Mouse (Mus musculus) hindbrain, embryonic 13.5 days (tissue): ENCODE results near the gene Limch1. TPM values are rescaled to one million over a fixed set of nuclear protein-coding genes. Genes with fewer than 3 reads are reported as not detected.
A peak's percentile ranks its signal among the peaks of the same experiment; 100 is the strongest.

Source experiments
- ATAC-seq: fragments of 200-750 bp; cut with Nextera tagmentation; 2 replicates; pipeline ENCODE4 v1.8.0; 2017; ENCODE audit warnings: moderate TSS enrichment; ENCODE audit not compliant: low FRiP score
- H3K27ac ChIP-seq: fragments of 300-500 bp; sonication (generic); 2 replicates; pipeline ENCODE4 v1.5.1; 2015; ENCODE audit warnings: inconsistent platforms, mild to moderate bottlenecking, moderate library complexity
- H3K27me3 ChIP-seq: fragments of 300-500 bp; sonication (generic); 2 replicates; pipeline ENCODE4 v1.6.1; 2015; ENCODE audit warnings: mild to moderate bottlenecking, inconsistent platforms
- H3K36me3 ChIP-seq: fragments of 300-500 bp; sonication (generic); 2 replicates; pipeline ENCODE4 v1.6.1; 2015; ENCODE audit warnings: mild to moderate bottlenecking, inconsistent platforms
- H3K4me1 ChIP-seq: fragments of 300-500 bp; sonication (generic); replicated peaks from 2 replicates; pipeline ENCODE4 v1.6.1; 2015; ENCODE audit warnings: inconsistent platforms
- H3K4me2 ChIP-seq: fragments of 300-500 bp; sonication (generic); 2 replicates; pipeline ENCODE4 v1.6.1; 2015; ENCODE audit warnings: inconsistent platforms, mild to moderate bottlenecking, moderate library complexity
- H3K4me3 ChIP-seq: fragments of 300-500 bp; sonication (generic); 2 replicates; pipeline ENCODE4 v1.5.1; 2015; ENCODE audit warnings: mild to moderate bottlenecking, inconsistent platforms
- H3K9ac ChIP-seq: fragments of 300-500 bp; sonication (generic); 2 replicates; pipeline ENCODE4 v1.6.1; 2015; ENCODE audit warnings: mild to moderate bottlenecking, inconsistent platforms
- H3K9me3 ChIP-seq: fragments of 300-500 bp; sonication (generic); 2 replicates; pipeline ENCODE4 v1.6.1; 2016; ENCODE audit warnings: inconsistent platforms
- WGBS: fragments of 180-500 bp; shearing (Covaris S2); methylation state at CpG from one replicate; pipeline ENCODE4 v1.1.7; 2015; 5-methylcytosine and 5-hydroxymethylcytosine counted together
- polyA plus RNA-seq: library from polyadenylated mRNA; unstranded; fragments of >200 nt; fragmentation: Nextera tagmentation; extraction: Ambion mirVana; gene quantifications from 2 replicates; pipeline ENCODE4 v1.2.1, GENCODE M21; 2015

Gene Limch1
- polyA plus RNA-seq, 1 experiment from 2014 or later = 49.0 TPM

DNA sequence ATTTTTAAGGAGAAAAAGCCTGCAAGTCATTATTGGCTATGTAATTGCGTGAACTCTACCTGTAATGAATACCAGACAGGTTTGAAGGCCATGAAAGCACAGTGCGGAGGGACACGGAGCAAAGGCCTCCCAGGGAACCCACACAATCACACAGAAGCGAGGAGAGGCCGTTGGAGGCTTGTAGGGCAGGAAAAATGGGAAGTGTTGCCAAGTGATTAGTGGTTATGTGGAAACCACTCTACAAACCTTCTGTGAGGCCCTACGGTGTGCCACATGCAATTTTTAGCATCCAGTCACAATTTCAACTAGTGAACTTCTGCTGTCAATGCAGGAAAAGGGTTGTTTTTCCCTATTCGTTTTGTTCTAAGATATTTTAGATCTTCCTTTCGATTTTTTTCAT is 212.5 kb downstream of the Limch1 start:
- Histone ChIP-seq H3K9ac (no peak overlapping the region), H3K4me1 (peaks cover 14% of the 10 kb centered on the region; the same call in 1 of the 2 replicates), H3K36me3 (peaks cover 12% of the 10 kb centered on the region), H3K9me3 (peaks cover 4% of the 10 kb centered on the region; the same call in 1 of the 2 replicates), H3K27ac (0 out of 2 replicates have a peak overlapping the region, but pooled peaks have one; percentile 30), H3K4me3 (no peak overlapping the region), H3K27me3 (no peaks in the 10 kb centered on the region), H3K4me2 (no peak overlapping the region)
- no peak for ATAC-seq
- WGBS = 80% methylated on average over 8 of the region's 8 CpGs

DNA sequence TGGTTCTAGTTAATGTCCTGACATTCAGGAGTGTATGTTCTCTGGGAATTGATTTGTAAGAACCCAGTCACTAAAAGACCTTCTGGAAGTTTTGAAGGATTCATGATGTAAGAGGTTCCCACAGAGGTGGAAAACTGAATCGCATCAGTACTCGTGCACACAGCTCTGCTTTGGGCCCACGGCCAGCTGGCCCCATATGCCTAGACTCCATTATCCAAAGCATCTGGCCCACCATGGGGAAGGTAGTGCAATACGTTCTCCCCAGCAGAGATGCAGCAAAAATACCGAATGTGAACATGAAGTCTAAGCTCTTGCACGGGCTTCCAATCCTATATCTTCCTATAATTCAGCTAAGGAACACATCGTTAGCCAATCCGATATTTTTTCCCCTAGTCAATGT is 214.3 kb downstream of the Limch1 start:
- 0 out of 2 replicates have a peak, but pooled peaks have one; percentile 52 for ATAC-seq
- peaks cover 4% of the 10 kb centered on the region; the same call in 1 of the 2 replicates for H3K9me3 ChIP-seq
- WGBS = 84% methylated on average over 8 of the region's 8 CpGs

DNA sequence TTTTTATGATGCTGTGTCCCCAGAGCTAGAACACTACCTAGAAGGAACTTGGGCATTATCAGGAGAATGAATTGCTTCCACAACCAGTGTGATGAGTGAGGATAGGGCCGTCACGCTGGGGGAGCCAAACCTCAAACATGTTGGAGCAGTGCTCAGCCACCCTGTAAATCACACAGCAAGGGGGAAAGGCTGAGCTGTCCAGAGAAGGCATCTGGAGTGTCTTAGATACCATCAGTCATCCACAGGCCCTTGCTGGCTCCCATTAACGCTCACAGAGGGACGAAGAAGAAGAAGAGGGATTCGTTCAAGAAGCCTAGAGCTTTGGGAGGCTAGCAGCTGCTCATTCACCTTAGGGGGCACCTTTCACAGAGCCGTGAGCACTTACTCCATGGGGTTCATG is 219.8 kb downstream of the Limch1 start:
- Histone ChIP-seq H3K9me3 (peaks cover 4% of the 10 kb centered on the region; the same call in 1 of the 2 replicates), H3K4me1 (peaks cover 43% of the 10 kb centered on the region), H3K4me2 (no peak overlapping the region), H3K4me3 (no peak overlapping the region), H3K27me3 (no peaks in the 10 kb centered on the region), H3K27ac (no peak overlapping the region; the same call in 1 of the 2 replicates), H3K36me3 (peaks cover 12% of the 10 kb centered on the region), H3K9ac (no peak overlapping the region)
- ATAC-seq = no peak
- 38% methylated on average over 6 of the region's 6 CpGs for WGBS

More for the DNA sequence above, 214.3 kb downstream of the Limch1 start:
- Histone ChIP-seq H3K36me3 (peaks cover 12% of the 10 kb centered on the region), H3K4me1 (peaks cover 3% of the 10 kb centered on the region), H3K27ac (no peak overlapping the region), H3K9ac (no peak overlapping the region), H3K4me3 (no peak overlapping the region), H3K4me2 (no peak overlapping the region), H3K27me3 (no peaks in the 10 kb centered on the region)

DNA sequence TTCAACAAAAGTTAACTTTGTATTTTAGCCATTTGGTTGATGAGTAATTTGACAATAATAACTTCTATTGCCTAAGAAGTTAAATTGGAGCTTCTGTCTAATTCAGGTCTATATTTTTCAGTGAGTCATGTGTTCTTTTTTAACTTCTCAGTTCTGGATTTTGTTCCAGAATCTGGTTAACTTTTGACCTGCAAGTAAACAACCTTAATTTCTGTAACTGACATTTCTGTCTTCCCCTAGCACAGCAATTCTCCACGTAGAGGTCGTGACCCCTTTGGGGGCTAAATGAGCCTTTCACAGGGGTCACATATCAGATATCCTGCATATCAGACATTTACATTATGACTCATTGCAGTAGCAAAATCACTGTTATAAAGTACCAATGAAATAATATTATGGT is 221.5 kb downstream of the Limch1 start:
- Histone ChIP-seq H3K36me3 (no peaks in the 10 kb centered on the region), H3K27ac (peak overlapping the region; percentile 83), H3K4me1 (peaks cover 43% of the 10 kb centered on the region), H3K9me3 (no peaks in the 10 kb centered on the region), H3K4me2 (peak overlapping the region; percentile 60; the same call in 1 of the 2 replicates), H3K4me3 (no peak overlapping the region), H3K9ac (no peak overlapping the region), H3K27me3 (no peaks in the 10 kb centered on the region)
- WGBS = 57% methylated on average over 2 of the region's 2 CpGs
- ATAC-seq = no peak

DNA sequence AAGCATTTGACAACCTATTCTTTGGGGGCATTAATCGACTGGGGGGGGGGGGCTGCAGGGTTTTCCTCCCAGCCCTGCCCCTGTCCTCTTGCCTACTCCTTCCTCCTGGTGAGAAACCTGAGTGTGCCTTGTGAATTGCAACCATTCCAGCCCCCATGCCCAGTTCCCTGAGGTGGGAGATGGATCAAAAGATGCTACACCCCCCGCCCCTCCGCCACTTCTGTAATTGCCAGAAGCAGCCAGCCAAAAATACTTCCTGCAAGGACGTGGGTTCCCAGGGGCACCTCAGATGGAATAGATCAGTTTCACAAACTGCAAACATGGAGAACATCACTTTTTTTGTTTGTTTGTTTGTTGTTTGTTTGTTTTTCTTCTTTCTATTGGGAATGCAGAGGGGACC is 222.0 kb downstream of the Limch1 start:
- H3K27me3 ChIP-seq = no peaks in the 10 kb centered on the region
- H3K4me1 ChIP-seq = peaks cover 43% of the 10 kb centered on the region
- H3K4me3 ChIP-seq = peak overlapping the region; percentile 29
- peak overlapping the region; percentile 58 for H3K9ac ChIP-seq
- ATAC-seq = 0 out of 2 replicates have a peak, but pooled peaks have one; percentile 22
- WGBS = 18% methylated on average over 4 of the region's 4 CpGs
- no peaks in the 10 kb centered on the region for H3K9me3 ChIP-seq
- no peaks in the 10 kb centered on the region for H3K36me3 ChIP-seq
- peak overlapping the region; percentile 60 for H3K4me2 ChIP-seq
- H3K27ac ChIP-seq = peak overlapping the region; percentile 83

DNA sequence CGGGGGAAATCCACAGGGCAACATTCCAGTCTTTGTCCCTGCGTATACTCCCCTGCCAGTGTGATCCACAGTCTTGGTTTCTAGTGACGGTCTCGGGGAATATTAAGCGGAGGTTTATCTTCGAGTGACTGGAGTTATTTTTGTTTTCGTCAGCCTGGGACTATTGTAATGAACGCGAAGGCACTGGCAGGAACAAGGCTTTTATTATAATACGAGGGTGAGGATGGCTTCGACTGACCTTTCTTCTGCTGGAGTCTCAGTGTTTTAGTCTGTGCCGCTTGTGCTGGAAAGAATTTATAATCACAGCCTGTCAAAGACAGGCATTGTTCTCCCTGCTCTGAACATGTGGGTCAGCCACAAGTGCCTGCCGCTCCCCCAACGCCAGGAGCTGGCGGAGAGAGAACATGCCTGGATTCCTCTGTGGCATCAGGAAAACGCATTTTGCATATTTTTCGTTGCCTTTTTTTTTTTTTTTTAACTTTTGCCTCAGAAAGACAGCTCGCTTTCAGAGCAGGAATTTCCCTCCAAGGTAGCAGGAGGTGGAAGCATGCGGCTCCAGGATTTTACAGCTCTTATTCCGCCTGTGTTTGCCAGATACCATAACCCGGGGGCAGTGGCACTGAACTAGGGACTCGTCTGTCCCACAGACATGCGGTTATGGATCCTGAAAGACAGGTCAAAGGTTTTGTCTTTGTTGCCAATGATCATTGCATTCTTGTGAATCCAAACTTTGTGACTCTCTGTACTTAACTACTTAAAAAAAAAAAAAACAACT is 222.6 kb downstream of the Limch1 start:
- peaks cover 43% of the 10 kb centered on the region for H3K4me1 ChIP-seq
- no peaks in the 10 kb centered on the region for H3K9me3 ChIP-seq
- no peaks in the 10 kb centered on the region for H3K36me3 ChIP-seq
- peak overlapping the region; percentile 83 for H3K27ac ChIP-seq
- H3K4me2 ChIP-seq = peak overlapping the region; percentile 60
- no peaks in the 10 kb centered on the region for H3K27me3 ChIP-seq
- H3K4me3 ChIP-seq = peak overlapping the region; percentile 29
- WGBS = 3% methylated on average over 23 of the region's 23 CpGs
- H3K9ac ChIP-seq = peak overlapping the region; percentile 58
- ATAC-seq = peak; percentile 79

DNA sequence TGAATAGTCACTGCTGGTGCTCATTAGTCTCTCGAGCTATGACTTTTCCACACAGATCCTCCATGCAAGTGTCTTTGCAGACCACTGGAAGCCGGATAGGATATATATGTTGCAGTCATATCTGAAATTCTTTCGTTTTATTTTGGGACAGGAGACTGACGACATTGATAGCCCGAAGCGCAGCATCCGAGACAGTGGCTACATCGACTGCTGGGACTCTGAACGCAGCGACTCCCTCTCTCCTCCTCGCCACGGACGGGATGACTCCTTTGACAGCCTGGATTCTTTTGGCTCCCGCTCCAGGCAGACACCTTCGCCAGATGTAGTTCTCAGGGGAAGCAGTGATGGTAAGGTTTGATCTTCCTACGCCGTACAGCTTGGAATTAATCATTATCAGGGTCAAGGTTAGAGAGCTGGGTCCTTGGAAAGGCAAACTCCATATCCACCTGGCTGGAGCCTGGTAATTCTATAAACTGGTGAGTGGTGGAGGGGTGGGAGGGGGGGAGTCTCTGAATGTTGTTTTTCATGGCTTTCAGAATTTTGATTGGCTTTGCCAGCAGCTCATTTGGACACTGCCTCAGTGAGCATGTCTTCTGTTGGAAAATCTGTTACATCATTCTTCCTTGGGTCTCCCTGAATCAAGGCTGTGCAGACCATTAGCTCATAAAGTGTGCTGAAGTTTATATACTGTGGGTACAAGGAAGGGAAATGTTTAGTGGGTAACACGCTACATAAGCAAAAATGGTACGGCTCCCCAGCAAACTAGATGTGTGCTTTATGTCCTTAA is 223.5 kb downstream of the Limch1 start:
- ATAC-seq = no peak
- Histone ChIP-seq H3K4me3 (peak overlapping the region; percentile 29), H3K4me2 (peak overlapping the region; percentile 60), H3K4me1 (peaks cover 43% of the 10 kb centered on the region), H3K36me3 (no peaks in the 10 kb centered on the region), H3K9ac (no peak overlapping the region; the same call in 1 of the 2 replicates), H3K27me3 (no peaks in the 10 kb centered on the region), H3K9me3 (no peaks in the 10 kb centered on the region), H3K27ac (peak overlapping the region; percentile 83)
- WGBS = 47% methylated on average over 19 of the region's 19 CpGs

DNA sequence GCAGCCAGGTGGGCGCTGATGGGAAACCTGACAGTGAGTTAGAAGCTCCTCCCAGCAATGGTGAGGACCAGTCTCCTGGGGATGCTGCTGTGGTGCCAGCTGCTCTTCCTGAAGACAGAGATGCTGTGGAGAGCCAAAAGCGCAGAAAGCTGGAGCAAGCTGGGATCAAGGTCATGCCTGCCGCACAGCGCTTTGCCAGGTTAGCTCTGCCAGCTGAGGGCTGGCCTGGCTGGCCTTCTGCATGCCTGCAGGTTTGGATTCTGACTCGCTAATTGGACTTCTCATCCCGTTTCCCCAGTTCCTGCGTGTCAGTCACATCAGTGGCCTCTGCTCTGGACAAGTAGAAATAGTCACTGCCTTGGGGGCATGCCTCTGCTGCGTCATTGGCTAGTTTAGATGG is 230.0 kb downstream of the Limch1 start:
- Histone ChIP-seq H3K27me3 (no peaks in the 10 kb centered on the region), H3K36me3 (peaks cover 13% of the 10 kb centered on the region), H3K4me3 (no peak overlapping the region), H3K9me3 (no peaks in the 10 kb centered on the region), H3K4me2 (no peak overlapping the region), H3K4me1 (peaks cover 11% of the 10 kb centered on the region), H3K9ac (no peak overlapping the region), H3K27ac (no peak overlapping the region)
- ATAC-seq = no peak
- WGBS = 91% methylated on average over 8 of the region's 8 CpGs

DNA sequence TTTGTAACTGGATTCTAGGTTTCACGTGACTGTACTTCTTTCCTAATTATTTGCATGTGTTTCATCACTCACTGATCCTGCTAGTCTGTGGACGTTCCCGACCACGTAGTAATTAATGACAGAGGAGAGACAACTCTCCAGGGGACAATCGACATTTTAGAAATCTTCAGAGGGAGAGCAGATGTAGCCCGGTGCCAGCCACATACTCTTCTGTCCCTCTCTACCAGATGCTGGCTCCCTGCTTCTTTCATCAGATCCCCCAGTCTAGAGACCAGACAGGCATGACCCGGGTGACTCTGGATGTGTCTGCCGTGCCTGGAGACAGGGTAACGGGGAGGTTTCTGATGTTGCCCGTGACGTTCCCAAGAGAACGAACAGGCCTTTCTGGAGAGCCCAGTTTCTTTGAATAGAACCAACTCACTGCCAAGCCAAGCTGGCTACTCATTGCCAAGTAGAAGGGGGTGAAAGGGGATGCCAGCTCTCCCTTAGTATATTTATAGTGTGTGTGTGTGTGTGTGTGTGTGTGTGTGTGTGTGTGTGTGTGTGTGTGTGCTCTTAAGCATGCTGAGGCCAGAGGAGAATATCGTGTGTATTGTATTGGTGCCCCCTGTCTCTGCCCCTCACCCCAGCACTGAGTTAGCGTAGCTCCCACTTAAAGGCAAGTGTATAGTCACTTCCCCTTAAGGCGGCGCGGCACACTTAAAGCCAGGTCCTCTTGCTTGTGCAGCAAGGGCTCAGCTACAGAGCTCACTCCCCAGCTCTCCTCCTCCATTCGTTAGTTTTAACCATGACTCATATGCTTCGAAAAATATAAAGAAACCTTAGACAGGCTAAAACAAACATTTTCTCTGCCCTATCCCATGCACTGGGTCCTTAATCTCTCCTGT is 233.9 kb downstream of the Limch1 start:
- Histone ChIP-seq H3K27me3 (no peaks in the 10 kb centered on the region), H3K9me3 (no peaks in the 10 kb centered on the region), H3K27ac (peak overlapping the region; percentile 64), H3K4me1 (peaks cover 18% of the 10 kb centered on the region), H3K36me3 (peaks cover 9% of the 10 kb centered on the region), H3K4me2 (no peak overlapping the region), H3K4me3 (no peak overlapping the region), H3K9ac (no peak overlapping the region)
- WGBS = 49% methylated on average over 19 of the region's 19 CpGs
- peak; percentile 79 for ATAC-seq

DNA sequence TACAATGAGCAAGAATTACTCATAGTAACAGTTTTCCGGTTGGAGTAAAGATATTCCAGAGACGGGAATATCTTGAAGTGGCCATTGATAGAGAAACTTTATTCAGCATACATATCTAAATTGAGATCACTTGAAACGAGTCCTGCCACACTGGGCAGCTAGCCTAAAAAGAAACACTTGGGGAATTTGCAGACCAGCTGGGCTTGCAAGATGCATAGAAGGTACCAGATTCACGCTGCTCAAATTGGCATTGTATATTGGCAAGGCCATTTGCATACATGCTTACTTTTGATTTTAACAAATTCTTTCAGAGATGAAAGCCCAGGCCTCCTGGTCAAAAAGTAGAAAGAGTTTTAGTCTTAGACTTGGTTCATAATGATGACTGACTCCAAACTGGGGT is 235.2 kb downstream of the Limch1 start:
- H3K4me2 ChIP-seq = no peak overlapping the region
- H3K27ac ChIP-seq = no peak overlapping the region
- H3K4me3 ChIP-seq = no peak overlapping the region
- H3K9ac ChIP-seq = no peak overlapping the region
- H3K27me3 ChIP-seq = no peaks in the 10 kb centered on the region
- H3K9me3 ChIP-seq = no peaks in the 10 kb centered on the region
- peaks cover 4% of the 10 kb centered on the region; the same call in 1 of the 2 replicates for H3K36me3 ChIP-seq
- WGBS = 76% methylated on average over 4 of the region's 4 CpGs
- ATAC-seq = no peak
- H3K4me1 ChIP-seq = peaks cover 15% of the 10 kb centered on the region

DNA sequence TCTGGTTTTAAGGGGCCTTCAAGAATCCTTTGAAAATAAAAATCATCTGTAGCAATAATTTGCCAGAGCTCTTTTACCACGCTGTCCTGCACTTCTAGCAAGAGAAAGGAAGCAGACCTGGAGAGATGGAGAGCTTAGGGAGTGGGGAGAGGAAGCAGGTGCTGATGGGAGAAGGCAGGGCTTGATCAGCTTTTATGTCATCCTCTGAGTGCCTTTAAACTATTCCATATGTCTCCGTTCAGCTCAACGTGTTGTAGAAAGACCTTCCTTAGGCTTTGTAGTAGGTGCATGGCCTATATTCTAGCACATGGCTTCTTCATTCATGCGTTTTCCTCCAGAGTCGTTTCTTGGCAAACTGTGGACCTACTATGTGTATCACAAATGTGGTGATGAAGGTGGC is 237.5 kb downstream of the Limch1 start:
- Histone ChIP-seq H3K9ac (no peak overlapping the region), H3K27ac (no peak overlapping the region), H3K4me3 (no peak overlapping the region), H3K4me2 (no peak overlapping the region), H3K4me1 (peaks cover 19% of the 10 kb centered on the region), H3K9me3 (no peaks in the 10 kb centered on the region), H3K27me3 (no peaks in the 10 kb centered on the region), H3K36me3 (peaks cover 5% of the 10 kb centered on the region; the same call in 1 of the 2 replicates)
- WGBS = 93% methylated on average over 5 of the region's 5 CpGs
- ATAC-seq = no peak
